Mouse (Mus musculus) MEL (cell line): ENCODE data around the gene Acnat1.

ENCODE experiments used
- CTCF ChIP-seq, 3 experiments: IDR thresholded peaks in 2 of 3; conservative IDR thresholded peaks in 1 of 3; 2 replicates each; pipeline ENCODE4 v1.5.1; 2011 to 2012; ENCODE audit warnings: low read length in 3 of 3, low read depth in 2 of 3, mild to moderate bottlenecking in 2 of 3, improper control_type of control experiment in 1 of 3, inconsistent platforms in 1 of 3, mixed read lengths in 1 of 3, moderate library complexity in 1 of 3; ENCODE audit not compliant: control insufficient read depth in 1 of 3, insufficient read depth in 1 of 3, poor library complexity in 1 of 3, severe bottlenecking in 1 of 3
- ETS1 ChIP-seq: IDR thresholded peaks from 2 replicates; pipeline ENCODE4 v1.6.1; 2012; ENCODE audit warnings: low read depth, mild to moderate bottlenecking, inconsistent platforms, low read length, improper control_type of control experiment, moderate library complexity
- POLR2A ChIP-seq, 2 experiments: IDR thresholded peaks; 2 replicates each; pipeline ENCODE4 v1.6.1; 2011 to 2012; ENCODE audit warnings: low read length in 2 of 2, mild to moderate bottlenecking in 2 of 2, control low read depth in 1 of 2, improper control_type of control experiment in 1 of 2, low read depth in 1 of 2, moderate library complexity in 1 of 2; ENCODE audit not compliant: control insufficient read depth in 1 of 2, insufficient read depth in 1 of 2, poor library complexity in 1 of 2
- RAD21 ChIP-seq: IDR thresholded peaks from 2 replicates; pipeline ENCODE4 v1.6.1; 2011; ENCODE audit warnings: mild to moderate bottlenecking, low read depth, low read length, improper control_type of control experiment
- USF2 ChIP-seq, 2 experiments: IDR thresholded peaks; 2 replicates each; pipeline ENCODE4 v1.6.1; 2011 to 2012; ENCODE audit warnings: improper control_type of control experiment in 2 of 2, low read length in 2 of 2, borderline replicate concordance in 1 of 2, inconsistent platforms in 1 of 2, low read depth in 1 of 2, mild to moderate bottlenecking in 1 of 2; ENCODE audit not compliant: insufficient read depth in 1 of 2

DNA sequence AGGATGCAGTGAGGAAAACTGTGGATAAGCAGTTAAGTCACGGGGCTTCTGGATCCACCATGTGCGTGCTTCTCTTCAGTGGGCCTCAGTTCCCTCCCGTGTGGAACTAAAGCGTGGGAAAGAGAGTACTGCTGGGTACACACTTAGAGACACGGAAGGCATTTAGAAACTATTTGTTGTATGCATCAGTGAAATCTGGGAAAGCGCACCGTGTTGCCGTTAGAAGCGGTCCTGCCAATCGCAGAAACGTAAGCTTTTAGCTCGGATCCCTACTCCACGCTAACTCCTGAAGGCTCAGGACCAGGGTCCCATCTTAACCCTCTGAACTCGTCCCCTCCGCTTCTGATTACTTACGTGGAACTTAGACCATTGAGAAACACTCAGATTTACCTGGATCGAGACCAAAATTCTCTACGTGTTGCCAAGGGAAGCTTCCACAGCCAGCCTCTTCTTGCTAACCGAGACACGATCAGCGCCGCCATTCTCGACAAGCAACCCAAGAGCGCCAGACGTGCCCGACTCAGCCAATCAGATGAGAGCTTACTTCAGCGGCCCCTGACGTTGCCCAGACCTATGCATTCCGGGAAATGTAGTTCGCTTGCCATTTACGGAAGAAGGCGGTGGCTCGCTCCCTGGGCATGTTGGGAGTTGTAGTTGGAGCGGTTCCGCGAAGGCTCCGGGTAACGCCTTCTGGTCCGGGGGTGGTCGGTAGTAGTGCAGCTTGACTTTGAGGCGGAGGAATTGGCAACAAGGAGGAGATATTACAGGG is 47.0 kb upstream of the Acnat1 start, which contains the start of the genes Mrpl50 and Zfp189:
- TF ChIP-seq POLR2A (IDR thresholded peaks at IDR 0.05; ENCODE audit: control insufficient read depth in 1 of 2, insufficient read depth in 1 of 2, low read depth in 1 of 2, low read length in 2 of 2, poor library complexity in 1 of 2) (peak; percentile 88 to 92; a peak in 3 of 4 replicates), CTCF (IDR thresholded peaks at IDR 0.05 in 2 of 3, conservative IDR thresholded peaks at IDR 0.05 in 1 of 3; ENCODE audit: control insufficient read depth in 1 of 3, insufficient read depth in 1 of 3, low read depth in 2 of 3, low read length in 3 of 3, poor library complexity in 1 of 3, severe bottlenecking in 1 of 3) (no peak), USF2 (IDR thresholded peaks at IDR 0.05; ENCODE audit: borderline replicate concordance in 1 of 2, insufficient read depth in 1 of 2, low read depth in 1 of 2, low read length in 2 of 2) (no peak), RAD21 (no peak), ETS1 (no peak)
